Mouse (Mus musculus) bone marrow, adult 2 months (tissue): Measurements from ENCODE around the gene Zcchc24. TPM values are rescaled to one million over a fixed set of nuclear protein-coding genes. Genes with fewer than 3 reads are reported as not detected.
A peak's percentile ranks its signal among the peaks of the same experiment; 100 is the strongest.

Experiments
- H3K27ac ChIP-seq: fragments of 200-500 bp; 2 replicates; pipeline ENCODE4 v1.5.1; 2012; ENCODE audit warnings: low read depth, mild to moderate bottlenecking, control low read depth, inconsistent platforms, low read length; ENCODE audit not compliant: control insufficient read depth, poor library complexity, insufficient read depth
- H3K4me1 ChIP-seq: fragments of 200-500 bp; 2 replicates; pipeline ENCODE4 v1.6.1; 2011; ENCODE audit warnings: low read length; ENCODE audit not compliant: control insufficient read depth, insufficient read depth
- H3K4me3 ChIP-seq: fragments of 200-500 bp; replicated peaks from 2 replicates; pipeline ENCODE3; 2011; ENCODE audit warnings: mild to moderate bottlenecking, low read depth, low read length, control low read depth; ENCODE audit not compliant: control insufficient read depth
- CTCF ChIP-seq: fragments of 200-500 bp; IDR thresholded peaks from 2 replicates; pipeline ENCODE4 v1.5.1; 2011; ENCODE audit warnings: low read length, control low read depth; ENCODE audit not compliant: control insufficient read depth, insufficient read depth
- POLR2A ChIP-seq: fragments of 200-500 bp; IDR thresholded peaks from 2 replicates; pipeline ENCODE4 v1.6.1; 2011; ENCODE audit warnings: low read depth, mild to moderate bottlenecking, control low read depth, low read length, borderline replicate concordance; ENCODE audit not compliant: control insufficient read depth
- WGBS: fragments of 180-500 bp; shearing (Covaris S2); methylation state at CpG from one replicate; pipeline ENCODE4 v1.1.7; 2018; 5-methylcytosine and 5-hydroxymethylcytosine counted together
- polyA plus RNA-seq: library from polyadenylated mRNA; stranded (reverse); fragments of >200 nt; gene quantifications from 2 replicates; pipeline ENCODE4 v1.2.4, GENCODE M21; 2011; ENCODE audit warnings: low replicate concordance; ENCODE audit not compliant: missing spikeins, insufficient read depth, insufficient read length

Zcchc24 gene
- polyA plus RNA-seq, 1 experiment, result 13.5 TPM

DNA sequence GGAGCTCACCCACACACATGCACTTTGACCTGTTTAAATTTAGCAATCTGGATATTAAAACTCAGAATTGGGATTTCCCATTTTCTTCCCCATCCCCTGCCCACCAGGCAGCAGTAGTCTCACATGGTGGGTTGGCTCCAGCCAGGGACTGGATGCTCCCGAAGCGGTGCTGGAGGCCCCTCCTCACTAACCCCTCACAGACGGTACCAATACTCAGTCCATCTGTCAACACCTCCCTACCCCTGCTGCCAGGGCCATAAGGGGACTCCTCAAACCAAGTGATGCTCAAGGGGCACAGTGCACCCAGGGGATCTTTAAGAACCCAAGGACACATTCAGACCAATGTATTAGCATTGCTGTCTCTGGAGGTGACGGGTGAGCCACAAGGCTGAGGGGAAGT is 58.2 kb downstream of the Zcchc24 start:
- Histone ChIP-seq H3K4me3 (no peak overlapping the region), H3K27ac (no peak overlapping the region), H3K4me1 (no peaks in the 10 kb centered on the region; the same call in 1 of the 2 replicates)
- 85% methylated on average over 4 of the region's 4 CpGs for WGBS
- TF ChIP-seq CTCF, result no peak
- no peak for TF ChIP-seq POLR2A

DNA sequence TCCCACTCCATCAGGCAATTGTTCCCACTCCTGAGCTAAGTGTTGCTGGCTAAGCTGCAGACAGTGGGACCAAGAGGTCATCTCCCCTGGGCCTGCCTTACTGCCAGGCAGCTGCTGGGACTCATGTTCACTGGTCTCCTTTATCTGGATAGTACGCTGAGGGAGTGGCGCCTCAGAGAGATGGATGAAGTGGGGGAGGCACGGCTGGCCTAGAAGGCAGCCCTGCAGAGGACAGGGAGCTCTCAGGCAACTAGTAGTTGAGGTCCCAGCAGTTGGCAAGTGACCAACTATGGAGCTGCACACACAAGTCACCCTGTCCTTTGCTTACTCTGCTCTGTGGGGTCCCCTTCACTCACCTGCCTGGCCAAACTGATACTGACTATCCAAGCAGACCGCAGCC is 58.8 kb downstream of the Zcchc24 start:
- no peak for TF ChIP-seq POLR2A
- no peak for TF ChIP-seq CTCF
- 65% methylated on average over 4 of the region's 4 CpGs for WGBS
- no peaks in the 10 kb centered on the region; the same call in 1 of the 2 replicates for H3K4me1 ChIP-seq
- H3K4me3 ChIP-seq, result no peak overlapping the region
- no peak overlapping the region for H3K27ac ChIP-seq

DNA sequence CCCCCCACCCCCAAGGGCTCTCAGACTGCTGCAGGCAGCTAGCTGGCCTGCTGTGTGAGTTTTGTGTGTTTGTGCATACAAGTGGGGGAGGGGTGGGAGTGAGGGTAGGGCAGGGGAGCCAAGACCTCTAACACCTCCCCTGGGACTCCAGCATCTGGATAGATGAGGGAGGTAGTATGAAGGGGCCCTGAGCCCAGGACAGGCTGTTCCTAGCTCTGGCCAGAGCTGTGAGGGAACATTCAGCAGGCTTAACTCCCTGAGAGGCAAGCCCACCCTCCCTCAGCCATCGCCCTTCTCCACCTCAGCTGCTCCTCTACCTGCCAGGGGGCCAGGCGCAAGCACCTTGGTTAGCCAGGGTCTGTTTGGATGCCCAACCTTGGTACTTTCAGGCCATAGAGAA is 59.9 kb downstream of the Zcchc24 start:
- no peak overlapping the region for H3K27ac ChIP-seq

GRCm38 (mm10) chr14:25708451-25708850 is 60.4 kb downstream of the Zcchc24 start:
- no peaks in the 10 kb centered on the region; the same call in 1 of the 2 replicates for H3K4me1 ChIP-seq
- no peak overlapping the region for H3K27ac ChIP-seq
- H3K4me3 ChIP-seq, result no peak overlapping the region
- 30% methylated on average over 4 of the region's 4 CpGs for WGBS
- no peak for TF ChIP-seq CTCF

More for the DNA sequence above, 59.9 kb downstream of the Zcchc24 start:
- WGBS, result 85% methylated on average over 2 of the region's 2 CpGs
- TF ChIP-seq POLR2A (no peak), CTCF (no peak)
- Histone ChIP-seq H3K4me1 (no peaks in the 10 kb centered on the region; the same call in 1 of the 2 replicates), H3K4me3 (no peak overlapping the region)

DNA sequence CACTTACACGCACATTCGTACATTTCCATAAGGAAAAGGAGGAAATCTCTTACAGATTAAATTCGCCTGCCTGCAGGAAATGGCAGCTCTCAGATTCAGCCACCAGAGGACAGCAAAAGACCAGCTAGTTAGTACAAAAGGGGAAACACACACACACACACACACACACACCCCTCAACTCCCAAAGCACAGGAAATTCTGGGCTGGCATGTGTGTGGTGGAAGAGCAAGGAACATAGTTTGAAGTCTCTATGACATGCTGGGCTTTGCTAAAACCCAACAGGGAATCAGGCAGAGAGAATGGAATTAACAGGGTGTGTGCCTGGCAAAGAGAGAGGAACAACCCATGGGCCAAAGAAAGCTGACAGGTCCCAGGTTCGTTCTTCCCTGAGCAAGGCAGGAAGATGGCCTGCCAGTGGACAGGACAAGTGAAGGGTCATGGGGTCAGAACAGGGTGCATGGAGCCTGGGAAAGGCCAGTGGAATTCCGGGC is 61.1 kb downstream of the Zcchc24 start:
- Histone ChIP-seq H3K4me1 (no peaks in the 10 kb centered on the region; the same call in 1 of the 2 replicates), H3K27ac (no peak overlapping the region), H3K4me3 (no peak overlapping the region)
- peak; percentile 55 for TF ChIP-seq CTCF
- TF ChIP-seq POLR2A, result no peak
- WGBS, result 10% methylated on average over 5 of the region's 5 CpGs

DNA sequence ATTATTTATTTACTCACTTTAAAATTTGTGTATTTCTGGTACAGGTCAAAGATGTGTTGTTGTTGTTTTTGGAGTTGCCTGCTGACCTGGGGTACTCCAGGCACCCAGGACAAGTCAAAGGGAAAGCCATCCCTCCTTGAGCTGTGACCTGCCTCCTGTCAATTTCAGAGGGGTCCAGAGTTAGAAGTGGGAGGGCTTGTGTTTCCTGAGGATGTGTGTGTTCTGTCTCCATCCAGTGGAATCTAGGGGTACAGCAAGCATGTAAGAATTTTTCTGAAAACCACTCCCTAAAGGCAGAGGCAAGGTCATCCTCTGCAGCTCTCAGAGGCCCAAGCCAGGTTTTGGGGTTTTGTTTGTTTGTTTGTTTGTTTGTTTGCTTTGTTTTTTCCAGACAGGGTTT is 66.9 kb downstream of the Zcchc24 start:
- Histone ChIP-seq H3K27ac (no peak overlapping the region), H3K4me1 (no peaks in the 10 kb centered on the region), H3K4me3 (no peak overlapping the region)
- TF ChIP-seq POLR2A, result no peak
- TF ChIP-seq CTCF, result no peak

GRCm38 (mm10) chr14:25696356-25696755 is 72.5 kb downstream of the Zcchc24 start:
- 64% methylated on average over 2 of the region's 2 CpGs for WGBS
- TF ChIP-seq POLR2A, result no peak
- TF ChIP-seq CTCF, result no peak
- Histone ChIP-seq H3K27ac (no peak overlapping the region), H3K4me1 (no peaks in the 10 kb centered on the region), H3K4me3 (no peak overlapping the region)

DNA sequence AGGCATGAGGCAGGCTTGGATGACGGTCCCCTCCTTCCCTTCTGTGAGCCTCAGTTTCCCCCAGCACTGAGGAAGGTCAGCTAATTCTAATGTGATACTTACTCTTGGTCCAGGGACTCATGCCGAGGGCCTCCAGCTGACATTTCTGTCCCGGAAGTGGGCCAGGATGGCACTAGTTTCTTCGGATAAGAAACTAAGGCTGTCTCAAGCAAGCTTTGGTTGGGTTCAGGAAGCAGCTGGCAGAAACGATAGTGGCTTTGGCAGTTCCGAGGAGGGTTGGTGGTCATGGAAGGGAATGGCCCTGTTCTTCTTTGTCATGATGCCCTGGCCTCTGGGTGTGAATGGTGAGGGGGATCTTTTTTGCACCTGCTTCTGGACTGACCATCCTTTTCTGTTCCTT is 73.8 kb downstream of the Zcchc24 start:
- TF ChIP-seq POLR2A (no peak), CTCF (no peak)
- 5% methylated on average over 6 of the region's 6 CpGs for WGBS
- Histone ChIP-seq H3K4me1 (no peaks in the 10 kb centered on the region), H3K4me3 (peak overlapping the region; percentile 43), H3K27ac (no peak overlapping the region)

DNA sequence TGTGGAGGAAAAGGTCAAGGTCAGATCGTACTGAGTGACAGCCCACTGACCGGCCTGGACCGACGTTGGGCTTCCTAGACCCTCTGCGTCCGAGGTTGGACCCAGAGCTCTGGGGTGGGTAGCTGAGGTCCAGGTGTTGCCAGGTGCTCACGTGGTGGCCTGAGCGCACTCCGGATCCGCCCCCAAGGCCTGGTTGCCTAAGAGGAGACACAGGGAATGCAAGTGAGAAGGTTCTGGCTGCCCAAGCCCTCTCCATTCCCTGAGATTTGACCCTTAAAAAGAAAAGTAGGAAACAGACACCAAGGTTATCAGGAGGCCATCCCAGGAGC is 74.3 kb downstream of the Zcchc24 start:
- Histone ChIP-seq H3K27ac (peak overlapping the region; percentile 34; the same call in 1 of the 2 replicates), H3K4me3 (peak overlapping the region; percentile 82), H3K4me1 (no peaks in the 10 kb centered on the region)
- TF ChIP-seq CTCF (no peak), POLR2A (no peak)
- WGBS, result 0% methylated on average over 10 of the region's 10 CpGs

- H3K4me3 ChIP-seq, result peak within 1 kb of the TSS; percentile 82
- H3K4me1 ChIP-seq, result no peaks in the 10 kb centered on the region
- peak within 1 kb of the TSS; percentile 56; the same call in 1 of the 2 replicates for H3K27ac ChIP-seq
- under 1% methylated on average over 70 of the region's 70 CpGs for WGBS
- TF ChIP-seq POLR2A, result peak; percentile 85; the same call in 1 of the 2 replicates
- peak; percentile 98 for TF ChIP-seq CTCF
Measured at GRCm38 (mm10) chr14:25693888-25694568, 74.8 kb downstream of the Zcchc24 start, which contains the start of gene Ppif. Gene Ppif (plus strand): TSS chr14:25694154.
